Mouse (Mus musculus): Measurements from ENCODE around the gene Trmt2a. TPM values are rescaled to one million over a fixed set of nuclear protein-coding genes. Genes with fewer than 3 reads are reported as not detected.

Trmt2a gene
- total and polyA plus RNA-seq, 3 experiments = 155 to 252 (median 196) TPM

GRCm38 (mm10) chr16:18233919-18234670 is 14.4 kb upstream of the Trmt2a start:
- Histone ChIP-seq H3K9ac (ENCODE audit: insufficient read depth, low read depth) (peak overlapping the region; percentile 84), H3K27ac (ENCODE audit: insufficient read depth, low read depth) (no peak overlapping the region), H3K4me1 (ENCODE audit: control insufficient read depth in 1 of 2, insufficient read depth in 2 of 2) (peaks cover 23 to 67% of the 10 kb centered on the region in 2 experiments), H3K4me3 (replicated peaks in 1 of 3; ENCODE audit: low read depth in 2 of 3, low read length in 2 of 3, poor library complexity in 1 of 3) (peak overlapping the region; percentile 61 to 79 (median 69)), H3K79me2 (replicated peaks; ENCODE audit: control insufficient read depth, extremely low read depth, insufficient read depth, poor library complexity, severe bottlenecking) (no peaks in the 10 kb centered on the region), H3K9me3 (replicated peaks; ENCODE audit: low read length) (no peaks in the 10 kb centered on the region), H3K27me3 (replicated peaks) (no peaks in the 10 kb centered on the region), H3K36me3 (replicated peaks in 1 of 2; ENCODE audit: control insufficient read depth in 1 of 2, insufficient read depth in 1 of 2, low read length in 1 of 2) (peaks cover 13 to 47% of the 10 kb centered on the region in 2 experiments), H3K4me2 (ENCODE audit: insufficient read depth, low read depth, poor library complexity, severe bottlenecking) (peak overlapping the region; percentile 45)
- dilution Hi-C loops (cut with MboI; ENCODE audit: extremely low pct_ligation_motif_present, extremely low pct_unique_long_range_greater_than_20kb, low sequenced_read_pairs) = no loop called here
- no peak for DNase-seq (ENCODE audit: extremely low read depth)
- TF ChIP-seq ELF1 (IDR thresholded peaks at IDR 0.05; ENCODE audit: low read depth, low read length) (no peak), MYC (IDR thresholded peaks at IDR 0.05; ENCODE audit: low read depth, low read length) (no peak), CTCF (conservative IDR thresholded peaks at IDR 0.05 in 1 of 2, IDR thresholded peaks at IDR 0.05 in 1 of 2; ENCODE audit: low read depth in 2 of 2, low read length in 2 of 2) (no peak), UBTF (IDR thresholded peaks at IDR 0.05; ENCODE audit: low read depth, low read length) (0 out of 2 replicates have a peak, but pooled peaks have one; percentile 61), ZNF384 (IDR thresholded peaks at IDR 0.05; ENCODE audit: low read depth, low read length) (no peak), USF2 (conservative IDR thresholded peaks at IDR 0.05; ENCODE audit: low read depth, low read length) (no peak), NELFE (IDR thresholded peaks at IDR 0.05; ENCODE audit: low read depth, low read length) (no peak), USF1 (IDR thresholded peaks at IDR 0.05; ENCODE audit: low read depth, low read length) (no peak)
- in situ Hi-C loops (cut with MboI; ENCODE audit: low pct_ligation_motif_present, low pct_unique_long_range_greater_than_20kb, low sequenced_read_pairs) = no loop called here

DNA sequence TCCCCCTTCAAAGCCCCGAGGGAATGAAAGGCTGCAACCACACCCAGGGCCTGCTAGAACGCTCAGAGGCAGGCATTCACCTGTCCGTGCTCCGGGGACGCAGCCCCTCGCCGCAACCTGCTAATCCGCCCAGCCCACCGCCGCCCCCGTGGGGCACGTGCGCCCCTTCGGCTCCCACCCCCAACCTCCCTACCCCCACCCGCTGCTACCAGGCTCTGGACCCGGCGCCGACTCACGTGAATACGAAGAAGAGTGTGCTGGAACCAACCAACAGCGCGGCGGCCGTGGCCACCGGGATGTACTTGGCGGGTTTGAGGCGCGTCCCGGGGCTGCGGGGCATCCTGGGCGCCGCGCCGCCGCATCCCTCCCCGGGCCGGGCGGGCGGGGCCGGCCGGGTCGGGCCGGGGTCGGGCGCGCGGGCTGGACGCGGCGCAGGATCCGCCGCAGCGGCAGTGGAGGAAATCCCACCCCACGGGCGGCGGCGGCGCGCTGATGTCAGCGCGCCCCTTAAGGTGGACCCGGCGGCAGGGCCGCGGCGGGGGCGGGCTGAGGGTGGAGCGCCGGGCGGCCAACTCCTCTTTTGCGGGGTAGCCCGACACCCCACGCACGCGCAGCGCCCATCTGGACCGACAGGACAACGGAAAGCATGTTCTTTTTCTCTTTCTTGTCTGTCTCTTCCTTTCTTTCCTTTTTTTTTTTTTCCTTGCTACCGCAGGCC is 13.6 kb upstream of the Trmt2a start, which contains the start of gene Zdhhc8:
Gene Zdhhc8 (minus strand): TSS at position 466 of the 718 bp plus-strand sequence.
- Histone ChIP-seq H3K27ac (ENCODE audit: insufficient read depth, low read depth) (no peak within 1 kb of the TSS), H3K4me3 (replicated peaks in 1 of 3; ENCODE audit: low read depth in 2 of 3, low read length in 2 of 3, poor library complexity in 1 of 3) (peak within 1 kb of the TSS; percentile 61 to 79 (median 69)), H3K9ac (ENCODE audit: insufficient read depth, low read depth) (peak within 1 kb of the TSS; percentile 84), H3K4me2 (ENCODE audit: insufficient read depth, low read depth, poor library complexity, severe bottlenecking) (peak within 1 kb of the TSS; percentile 45), H3K79me2 (replicated peaks; ENCODE audit: control insufficient read depth, extremely low read depth, insufficient read depth, poor library complexity, severe bottlenecking) (no peaks in the 10 kb centered on the region), H3K36me3 (replicated peaks in 1 of 2; ENCODE audit: control insufficient read depth in 1 of 2, insufficient read depth in 1 of 2, low read length in 1 of 2) (peaks cover 18 to 45% of the 10 kb centered on the region in 2 experiments), H3K9me3 (replicated peaks; ENCODE audit: low read length) (no peaks in the 10 kb centered on the region), H3K27me3 (replicated peaks) (no peaks in the 10 kb centered on the region), H3K4me1 (ENCODE audit: control insufficient read depth in 1 of 2, insufficient read depth in 2 of 2) (peaks cover 19 to 59% of the 10 kb centered on the region in 2 experiments)
- in situ Hi-C loops (cut with MboI; ENCODE audit: low pct_ligation_motif_present, low pct_unique_long_range_greater_than_20kb, low sequenced_read_pairs) (no loop called here), dilution Hi-C loops (cut with MboI; ENCODE audit: extremely low pct_ligation_motif_present, extremely low pct_unique_long_range_greater_than_20kb, low sequenced_read_pairs) (no loop called here)
- no peak for DNase-seq (ENCODE audit: extremely low read depth)
- no peak for TF ChIP-seq MEF2A (IDR thresholded peaks at IDR 0.05; ENCODE audit: borderline replicate concordance, low read depth, low read length)
- no peak for TF ChIP-seq ZC3H11A (IDR thresholded peaks at IDR 0.05; ENCODE audit: low read depth, low read length)
- no peak for TF ChIP-seq USF1 (IDR thresholded peaks at IDR 0.05; ENCODE audit: low read depth, low read length)
- TF ChIP-seq MAFK (IDR thresholded peaks at IDR 0.05; ENCODE audit: insufficient replicate concordance, low read length) = no peak
- no peak for TF ChIP-seq ETS1 (conservative IDR thresholded peaks at IDR 0.05; ENCODE audit: low read depth, low read length)
- no peak for TF ChIP-seq HCFC1 (IDR thresholded peaks at IDR 0.05; ENCODE audit: low read depth, low read length)
- TF ChIP-seq TBP (conservative IDR thresholded peaks at IDR 0.05; ENCODE audit: low read depth, low read length) = 0 out of 2 replicates have a peak, but pooled peaks have one; percentile 6
- TF ChIP-seq RCOR1 (conservative IDR thresholded peaks at IDR 0.05; ENCODE audit: low read depth, low read length) = no peak
- no peak for TF ChIP-seq ZMIZ1 (IDR thresholded peaks at IDR 0.05; ENCODE audit: low read depth, low read length)
- TF ChIP-seq EP300 (IDR thresholded peaks at IDR 0.05; ENCODE audit: low read length) = no peak
- no peak for TF ChIP-seq USF2 (conservative IDR thresholded peaks at IDR 0.05; ENCODE audit: low read depth, low read length)
- TF ChIP-seq NELFE (IDR thresholded peaks at IDR 0.05; ENCODE audit: low read depth, low read length) = no peak
- TF ChIP-seq E2F4 (IDR thresholded peaks at IDR 0.05; ENCODE audit: insufficient replicate concordance, low read depth, low read length) = no peak
- no peak; the same call in 1 of the 2 replicates for TF ChIP-seq ELF1 (IDR thresholded peaks at IDR 0.05; ENCODE audit: low read depth, low read length)
- TF ChIP-seq IRF4 (IDR thresholded peaks at IDR 0.05; ENCODE audit: low read depth, low read length) = no peak
- peak; percentile 81 for TF ChIP-seq NRF1 (IDR thresholded peaks at IDR 0.05; ENCODE audit: low read depth, low read length)
- no peak for TF ChIP-seq CTCF (conservative IDR thresholded peaks at IDR 0.05 in 1 of 2, IDR thresholded peaks at IDR 0.05 in 1 of 2; ENCODE audit: low read depth in 2 of 2, low read length in 2 of 2)
- peak; percentile 63; the same call in 1 of the 2 replicates for TF ChIP-seq POLR2A (IDR thresholded peaks at IDR 0.05; ENCODE audit: low read depth, low read length)
- no peak for TF ChIP-seq CHD1 (IDR thresholded peaks at IDR 0.05; ENCODE audit: low read depth, low read length)
- TF ChIP-seq RAD21 (IDR thresholded peaks at IDR 0.05; ENCODE audit: low read depth, low read length) = no peak
- TF ChIP-seq GABPA (IDR thresholded peaks at IDR 0.05; ENCODE audit: insufficient replicate concordance, low read depth, low read length) = no peak
- no peak for TF ChIP-seq POLR2AphosphoS2 (IDR thresholded peaks at IDR 0.05; ENCODE audit: low read depth, low read length)
- peak; percentile 63; the same call in 1 of the 2 replicates for TF ChIP-seq UBTF (IDR thresholded peaks at IDR 0.05; ENCODE audit: low read depth, low read length)
- no peak for TF ChIP-seq MYC (IDR thresholded peaks at IDR 0.05; ENCODE audit: low read depth, low read length)
- no peak for TF ChIP-seq KAT2A (IDR thresholded peaks at IDR 0.05; ENCODE audit: insufficient replicate concordance, low read length)
- no peak for TF ChIP-seq ZNF384 (IDR thresholded peaks at IDR 0.05; ENCODE audit: low read depth, low read length)
- TF ChIP-seq JUND (conservative IDR thresholded peaks at IDR 0.05; ENCODE audit: low read depth, low read length) = no peak

Measured in CH12.LX (cell line).